In the genomic region with DNA sequence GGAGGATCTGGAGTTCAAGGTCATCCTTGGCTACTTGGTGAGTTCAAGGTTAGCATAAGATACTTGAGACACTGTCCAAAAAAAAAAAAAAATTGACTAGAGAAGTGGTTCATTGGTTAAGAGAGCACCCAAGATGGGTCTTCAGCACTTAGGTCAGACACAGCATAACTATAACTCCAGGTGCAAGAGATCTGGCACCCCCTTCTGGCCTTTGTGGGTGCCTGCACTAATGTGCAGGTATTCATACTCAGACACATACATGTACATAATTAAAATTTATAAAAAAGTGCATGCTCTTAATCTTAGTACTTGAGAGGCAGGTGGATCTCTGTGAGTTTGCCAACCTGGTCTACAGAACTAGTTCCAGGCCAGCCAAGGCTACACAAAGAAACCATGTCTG, we compare ENCODE assay signal across 13 mouse cellular contexts. TPM values are rescaled to one million over a fixed set of nuclear protein-coding genes. Genes with fewer than 3 reads are reported as not detected.
DNase-seq lines count a peak whose midpoint lies in the region; ATAC-seq and TF ChIP-seq lines count a peak whose summit lies in the region.
"Had no signal": no experiment of that assay in that cellular context is flagged by ENCODE, and none has a peak within 500 bp of the region (broad histone marks: within the 10 kb centered on the region; RNA-seq: fewer than 3 reads in every experiment).

No protein-coding gene starts in this region.

- no peak for TF ChIP-seq POLR2A in lung, adult 2 months (IDR thresholded peaks at IDR 0.05; ENCODE audit: borderline replicate concordance, extremely low read depth, low read depth, low read length)
- no peak for TF ChIP-seq POLR2A in brain, embryonic 14.5 days (IDR thresholded peaks at IDR 0.05; ENCODE audit: borderline replicate concordance, extremely low read depth, insufficient read depth, insufficient read length, poor library complexity, severe bottlenecking)

- intact Hi-C loops in left cerebral cortex, postnatal 10 days (cut with DNase I) = no loop called here

- no peak for ATAC-seq in CD4-positive, CD25-positive, alpha-beta regulatory T cell, adult 4 months
- peak; percentile 62; the same call in 1 of the 2 replicates for ATAC-seq in neutrophil, adult 5-6 weeks (ENCODE audit: extremely low read depth, insufficient number of reproducible peaks, low FRiP score, poor library complexity, severe bottlenecking)

- H3K4me3 ChIP-seq in lung, adult 2 months (replicated peaks; ENCODE audit: extremely low read depth, low read depth, low read length) = no peak overlapping the region
- H3K4me3 ChIP-seq: megakaryocyte, embryonic 14.5 days; neural tube, embryonic 15.5 days had no signal

- peaks cover 4% of the 10 kb centered on the region for H3K4me1 ChIP-seq in lung, adult 2 months (ENCODE audit: control insufficient read depth, insufficient read depth, low read length)

- peak; percentile 31; the same call in 1 of the 2 replicates for TF ChIP-seq CTCF in lung, adult 2 months (IDR thresholded peaks at IDR 0.05; ENCODE audit: insufficient read depth, low read length)
- TF ChIP-seq CTCF in brain, embryonic 14.5 days (IDR thresholded peaks at IDR 0.05; ENCODE audit: borderline replicate concordance, extremely low read depth, insufficient read depth, insufficient read length) = peak; percentile 7; the same call in 1 of the 2 replicates

- peak; percentile 59 for DNase-seq in CD4-positive, CD25-positive, alpha-beta regulatory T cell, adult 2 months (ENCODE audit: low read depth, low spot score)
- no peak for DNase-seq in lung, adult 2 months
- DNase-seq in lung, postnatal 4 days = no peak
- DNase-seq in brain, embryonic 14.5 days (ENCODE audit: low read depth) = no peak
- no peak for DNase-seq in frontal cortex, postnatal 10 days (ENCODE audit: low spot score in 2 of 2)
- no peak for DNase-seq in left cerebral cortex, postnatal 10 days (ENCODE audit: extremely low spot score in 1 of 2, low spot score in 2 of 2)
- DNase-seq: cerebellum, adult 8-10 months; gastrocnemius, postnatal 10 days; right cerebral cortex, postnatal 4 days had no signal

RNA-seq across cellular contexts. Expression of a gene that starts 8.2 kb away (rescaled TPM):
- 100 to 1,000 TPM; 105 to 122 TPM for polyA plus RNA-seq in CD4-positive, CD25-positive, alpha-beta regulatory T cell, adult 4 months (2017; shearing (Covaris generic))
- 115 and 147 TPM in 2 replicates for polyA plus RNA-seq in lung, adult 2 months (2012; rRNA removed)
- polyA plus RNA-seq in brain, embryonic 14.5 days (2012; rRNA removed) = 29.1 and 36.9 TPM in 2 replicates
- 383 and 443 TPM in 2 replicates for total RNA-seq in neutrophil, adult 5-6 weeks (2017)
- 10 to 100 TPM; 32.1 to 36.7 TPM for total RNA-seq in left cerebral cortex, postnatal 10 days (2021)

RNA-seq across cellular contexts. Expression of a gene that starts 23.1 kb away (rescaled TPM):
- polyA plus RNA-seq in CD4-positive, CD25-positive, alpha-beta regulatory T cell, adult 4 months (2017; shearing (Covaris generic)) = 1 to 10 TPM; 1.8 to 3.1 TPM
- polyA plus RNA-seq in lung, adult 2 months (2012; rRNA removed) = 270 and 280 TPM in 2 replicates
- 10.5 and 24.4 TPM in 2 replicates for polyA plus RNA-seq in brain, embryonic 14.5 days (2012; rRNA removed)
- total RNA-seq in neutrophil, adult 5-6 weeks (2017) = 0.74 and 0.93 TPM in 2 replicates
- 10 to 100 TPM; 17.9 to 20.9 TPM for total RNA-seq in left cerebral cortex, postnatal 10 days (2021)

Comparison
In these comparisons a context has a peak if more than half of its experiments do, and no peak if none do; other contexts are left out.
1. RNA of a gene that starts 23.1 kb away (polyA plus RNA-seq): 270 to 280 TPM in lung, adult 2 months; 10.5 to 24.4 TPM in brain, embryonic 14.5 days and 1.8 to 3.1 TPM in CD4-positive, CD25-positive, alpha-beta regulatory T cell, adult 4 months; every median in the first group is over 10 times any median in the second.